Mouse (Mus musculus) limb, embryonic 11.5 days (tissue): Measurements from ENCODE around the gene Gm17364. TPM values are rescaled to one million over a fixed set of nuclear protein-coding genes. Genes with fewer than 3 reads are reported as not detected.
"Not testable (repeated sequence)": the region's sequence is repeated elsewhere in the genome, so short reads cannot be mapped to it uniquely, and the experiment has no call there.

Experiments
- ATAC-seq: fragments of 200-750 bp; cut with Nextera tagmentation; 2 replicates; pipeline ENCODE4 v1.8.0; 2017; ENCODE audit warnings: low read depth; ENCODE audit not compliant: insufficient number of reproducible peaks, low FRiP score, low TSS enrichment
- DNase-seq: peaks from one replicate; pipeline ENCODE4 v3.0.0-alpha.2; 2015; ENCODE audit warnings: low spot score
- H3K27ac ChIP-seq: fragments of 300-500 bp; sonication (generic); replicated peaks from 2 replicates; pipeline ENCODE4 v1.5.1; 2014; ENCODE audit warnings: low read depth, mild to moderate bottlenecking, low read length
- H3K27me3 ChIP-seq: fragments of 300-500 bp; sonication (generic); 2 replicates; pipeline ENCODE4 v1.6.1; 2014; ENCODE audit warnings: mild to moderate bottlenecking, low read length, mixed read lengths; ENCODE audit not compliant: control insufficient read depth, insufficient read depth
- H3K36me3 ChIP-seq: fragments of 300-500 bp; sonication (generic); 2 replicates; pipeline ENCODE4 v1.6.1; 2014; ENCODE audit warnings: mild to moderate bottlenecking, low read length, moderate library complexity, mixed read lengths; ENCODE audit not compliant: control insufficient read depth, insufficient read depth
- H3K4me1 ChIP-seq: fragments of 300-500 bp; sonication (generic); 2 replicates; pipeline ENCODE4 v1.6.1; 2014; ENCODE audit warnings: low read length, mixed read lengths; ENCODE audit not compliant: control insufficient read depth, insufficient read depth
- H3K4me2 ChIP-seq: fragments of 300-500 bp; sonication (generic); 2 replicates; pipeline ENCODE4 v1.6.1; 2014; ENCODE audit warnings: low read depth, mild to moderate bottlenecking, moderate library complexity; ENCODE audit not compliant: severe bottlenecking
- H3K4me3 ChIP-seq: fragments of 300-500 bp; sonication (generic); 2 replicates; pipeline ENCODE4 v1.5.1; 2014; ENCODE audit warnings: low read depth, low read length
- H3K9ac ChIP-seq: fragments of 300-500 bp; sonication (generic); 2 replicates; pipeline ENCODE4 v1.6.1; 2014; ENCODE audit warnings: mild to moderate bottlenecking, low read length
- H3K9me3 ChIP-seq: fragments of 300-500 bp; sonication (generic); 2 replicates; pipeline ENCODE4 v1.6.1; 2016; ENCODE audit warnings: low read length; ENCODE audit not compliant: control insufficient read depth
- WGBS: fragments of 180-500 bp; shearing (Covaris S2); extraction: QIAGEN DNeasy Blood & Tissue Kit; methylation state at CpG from one replicate; pipeline ENCODE4 v1.1.7; 2014; 5-methylcytosine and 5-hydroxymethylcytosine counted together
- polyA plus RNA-seq: library from polyadenylated mRNA; unstranded; fragments of >200 nt; fragmentation: Nextera tagmentation; extraction: Ambion mirVana; gene quantifications from 2 replicates; pipeline ENCODE4 v1.2.1, GENCODE M21; 2014

The Gm17364 gene
- polyA plus RNA-seq, 1 experiment from 2014 or later, result not detected

DNA sequence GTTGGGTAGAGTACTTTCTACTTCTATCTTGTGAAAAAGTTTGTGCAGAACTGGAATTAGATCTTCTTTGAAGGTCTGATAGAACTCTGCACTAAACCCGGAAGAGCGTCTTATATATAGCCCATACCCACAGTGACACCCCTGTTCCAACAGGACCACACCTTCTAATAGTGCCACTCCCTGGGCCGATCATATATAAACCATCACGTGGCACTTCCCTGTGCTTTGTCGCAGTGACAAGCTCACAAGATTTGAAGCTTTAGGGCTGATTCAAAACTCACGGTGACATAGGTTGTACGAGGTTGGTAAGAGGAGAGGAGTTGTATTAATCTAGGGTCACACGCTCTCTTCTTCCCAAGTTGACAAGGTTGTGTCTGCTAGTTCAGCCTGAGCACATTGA lies 12.2 kb downstream of the Gm17364 start:
- not testable (repeated sequence) for H3K27me3 ChIP-seq, H3K36me3 ChIP-seq, H3K27ac ChIP-seq, H3K4me2 ChIP-seq, H3K9ac ChIP-seq, ATAC-seq, DNase-seq, H3K4me1 ChIP-seq, H3K4me3 ChIP-seq, H3K9me3 ChIP-seq
- WGBS, result 92% methylated on average over 8 of the region's 8 CpGs

- WGBS, result 94% methylated on average over 4 of the region's 4 CpGs
Measured at GRCm38 (mm10) chr13:41257851-41258250, 15.9 kb downstream of the Gm17364 start.

DNA sequence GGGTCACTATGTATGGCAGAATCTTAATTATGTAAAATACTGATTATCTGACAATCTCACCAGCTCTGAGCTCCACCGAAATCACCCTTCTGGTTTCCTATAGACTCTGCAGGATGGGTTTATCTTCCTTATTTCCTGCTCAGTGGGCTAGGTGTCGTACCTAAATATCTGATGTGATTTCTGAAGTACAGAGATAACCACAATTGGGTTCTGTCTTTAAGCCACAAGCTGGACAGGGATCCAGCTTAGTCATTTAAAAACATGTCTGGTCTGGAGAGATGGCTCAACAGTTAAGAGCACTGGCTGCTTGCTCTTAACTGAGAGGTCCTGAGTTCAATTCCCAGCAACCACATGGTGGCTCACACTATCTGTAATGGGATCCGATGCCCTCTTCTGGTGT lies 16.8 kb downstream of the Gm17364 start:
- H3K27me3 ChIP-seq, result no peaks in the 10 kb centered on the region
- WGBS, result 93% methylated on average over 3 of the region's 3 CpGs
- no peak overlapping the region for H3K4me3 ChIP-seq
- no peaks in the 10 kb centered on the region for H3K36me3 ChIP-seq
- no peaks in the 10 kb centered on the region for H3K9me3 ChIP-seq
- H3K4me2 ChIP-seq, result no peak overlapping the region
- ATAC-seq (no peak), DNase-seq (no peak)
- no peaks in the 10 kb centered on the region for H3K4me1 ChIP-seq
- H3K9ac ChIP-seq, result no peak overlapping the region
- H3K27ac ChIP-seq, result no peak overlapping the region

More at GRCm38 (mm10) chr13:41257851-41258250, 15.9 kb downstream of the Gm17364 start:
- no peaks in the 10 kb centered on the region for H3K27me3 ChIP-seq
- no peak overlapping the region for H3K4me3 ChIP-seq
- H3K9me3 ChIP-seq, result no peaks in the 10 kb centered on the region
- no peak for ATAC-seq
- H3K4me1 ChIP-seq, result no peaks in the 10 kb centered on the region
- no peaks in the 10 kb centered on the region for H3K36me3 ChIP-seq
- H3K4me2 ChIP-seq, result no peak overlapping the region
- no peak overlapping the region for H3K27ac ChIP-seq
- no peak overlapping the region for H3K9ac ChIP-seq
- no peak for DNase-seq

DNA sequence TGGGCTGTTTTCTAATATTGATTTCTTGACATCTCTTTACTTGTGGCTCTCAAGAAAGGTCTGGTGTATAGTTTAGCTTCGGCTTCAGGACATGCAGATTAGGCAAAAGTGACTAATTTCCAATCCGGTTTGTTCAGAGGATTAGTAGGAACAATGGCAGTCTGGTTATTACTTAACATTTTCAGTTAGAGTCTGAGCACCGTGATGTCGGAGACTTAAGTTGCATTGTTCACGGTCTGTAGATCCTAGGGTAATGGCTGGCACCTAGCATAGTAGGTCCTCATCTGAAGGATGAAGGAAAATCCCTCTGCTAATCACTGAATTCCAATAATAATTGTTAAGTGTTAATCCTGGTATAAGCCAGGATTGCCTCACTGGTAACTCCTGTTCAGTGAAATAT lies 17.7 kb downstream of the Gm17364 start:
- Histone ChIP-seq H3K9ac (no peak overlapping the region), H3K9me3 (no peaks in the 10 kb centered on the region), H3K4me1 (no peaks in the 10 kb centered on the region), H3K27ac (no peak overlapping the region), H3K4me2 (no peak overlapping the region), H3K27me3 (no peaks in the 10 kb centered on the region), H3K36me3 (no peaks in the 10 kb centered on the region), H3K4me3 (no peak overlapping the region)
- 92% methylated on average over 5 of the region's 5 CpGs for WGBS
- DNase-seq (no peak), ATAC-seq (no peak)

- Histone ChIP-seq H3K27me3 (no peaks in the 10 kb centered on the region), H3K36me3 (no peaks in the 10 kb centered on the region), H3K4me2 (no peak overlapping the region), H3K27ac (no peak overlapping the region), H3K4me1 (no peaks in the 10 kb centered on the region), H3K9me3 (no peaks in the 10 kb centered on the region), H3K4me3 (no peak overlapping the region), H3K9ac (no peak overlapping the region)
- WGBS, result 95% methylated on average over 7 of the region's 7 CpGs
- DNase-seq (no peak), ATAC-seq (no peak)
Measured at GRCm38 (mm10) chr13:41252736-41253135, 21.0 kb downstream of the Gm17364 start.

- no peak overlapping the region for H3K4me3 ChIP-seq
- H3K9me3 ChIP-seq, result no peaks in the 10 kb centered on the region
- no peak overlapping the region for H3K27ac ChIP-seq
- H3K4me2 ChIP-seq, result no peak overlapping the region
- 82% methylated on average over 6 of the region's 6 CpGs for WGBS
- no peaks in the 10 kb centered on the region for H3K36me3 ChIP-seq
- no peak overlapping the region for H3K9ac ChIP-seq
- H3K27me3 ChIP-seq, result no peaks in the 10 kb centered on the region
- ATAC-seq, result no peak
- no peaks in the 10 kb centered on the region for H3K4me1 ChIP-seq
- no peak for DNase-seq
Measured at GRCm38 (mm10) chr13:41252141-41252540, 21.6 kb downstream of the Gm17364 start.

- H3K36me3 ChIP-seq, result no peaks in the 10 kb centered on the region
- no peak for ATAC-seq
- no peak overlapping the region for H3K4me2 ChIP-seq
- H3K9ac ChIP-seq, result no peak overlapping the region
- no peak for DNase-seq
- no peaks in the 10 kb centered on the region for H3K27me3 ChIP-seq
- 82% methylated on average over 5 of the region's 5 CpGs for WGBS
- H3K27ac ChIP-seq, result no peak overlapping the region
- no peaks in the 10 kb centered on the region for H3K9me3 ChIP-seq
- no peaks in the 10 kb centered on the region for H3K4me1 ChIP-seq
- H3K4me3 ChIP-seq, result no peak overlapping the region
Measured at GRCm38 (mm10) chr13:41251667-41252066, 22.1 kb downstream of the Gm17364 start.

DNA sequence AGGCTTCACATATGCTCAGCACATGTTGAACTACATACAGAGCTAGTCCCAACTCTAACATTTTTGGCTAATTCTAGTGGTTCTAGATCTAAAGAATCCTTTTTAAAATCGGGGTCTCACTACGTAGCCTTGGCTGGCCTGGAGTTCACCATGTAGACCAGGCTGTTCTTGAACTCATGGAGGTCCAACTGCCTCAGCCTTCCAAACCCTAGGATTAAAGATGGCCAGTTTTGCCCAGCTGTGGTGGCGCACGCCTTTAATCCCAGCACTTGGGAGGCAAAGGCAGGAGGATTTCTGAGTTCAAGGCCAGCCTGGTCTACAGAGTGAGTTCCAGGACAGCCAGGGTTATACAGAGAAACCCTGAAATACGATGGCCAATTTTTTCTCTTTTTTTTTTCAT lies 22.5 kb downstream of the Gm17364 start:
- not testable (repeated sequence) for H3K27ac ChIP-seq, H3K4me1 ChIP-seq, H3K4me2 ChIP-seq, H3K9ac ChIP-seq, H3K36me3 ChIP-seq, DNase-seq, H3K9me3 ChIP-seq, ATAC-seq, H3K27me3 ChIP-seq, H3K4me3 ChIP-seq
- WGBS, result 92% methylated on average over 5 of the region's 5 CpGs

DNA sequence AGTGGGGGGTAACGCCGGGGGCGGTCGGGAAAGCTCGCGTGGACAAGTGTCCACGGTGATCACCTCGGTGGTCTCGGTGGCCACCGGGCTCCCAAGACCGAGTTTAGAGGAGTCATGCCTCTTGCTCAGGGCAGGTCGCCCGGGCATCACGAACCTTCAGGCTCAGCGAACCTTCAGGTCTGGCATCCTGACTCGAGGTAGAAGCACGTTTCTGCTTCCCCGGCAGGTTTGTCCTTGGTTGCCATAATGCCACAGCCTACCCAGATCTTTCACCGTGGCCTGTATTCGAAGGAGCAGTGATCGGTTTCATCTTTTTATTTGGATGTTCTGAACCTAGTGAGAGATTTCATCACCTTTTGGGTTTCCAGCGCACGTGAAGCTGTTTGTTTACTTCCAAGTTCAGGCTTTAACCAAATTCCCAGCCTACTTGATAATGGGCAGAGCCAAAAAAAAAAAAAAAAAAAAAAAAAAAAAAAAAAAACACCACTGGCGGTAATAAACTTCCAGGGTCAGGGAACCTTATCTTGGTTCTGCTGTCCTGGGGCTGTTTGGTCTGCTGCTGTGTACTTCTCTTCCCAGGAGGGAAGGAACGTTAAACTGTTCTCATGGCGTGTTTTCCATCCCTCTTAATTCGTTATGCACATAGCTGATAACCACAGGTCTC lies 23.3 kb downstream of the Gm17364 start:
- no peaks in the 10 kb centered on the region for H3K36me3 ChIP-seq
- H3K9ac ChIP-seq, result peak overlapping the region; percentile 76
- H3K27me3 ChIP-seq, result no peaks in the 10 kb centered on the region
- DNase-seq, result peak; percentile 66
- H3K4me1 ChIP-seq, result no peaks in the 10 kb centered on the region
- no peak for ATAC-seq
- peak overlapping the region; percentile 63 for H3K4me2 ChIP-seq
- no peaks in the 10 kb centered on the region for H3K9me3 ChIP-seq
- H3K4me3 ChIP-seq, result peak overlapping the region; percentile 74
- H3K27ac ChIP-seq, result no peak overlapping the region; the same call in 1 of the 2 replicates
- WGBS, result 2% methylated on average over 27 of the region's 27 CpGs
